Mouse (Mus musculus): Measurements from ENCODE around the gene 1600014C23Rik. TPM values are rescaled to one million over a fixed set of nuclear protein-coding genes. Genes with fewer than 3 reads are reported as not detected.
A peak's percentile ranks its signal among the peaks of the same experiment; 100 is the strongest.

Gene 1600014C23Rik
- polyA plus RNA-seq, 1 experiment from 2014 or later: not detected

DNA sequence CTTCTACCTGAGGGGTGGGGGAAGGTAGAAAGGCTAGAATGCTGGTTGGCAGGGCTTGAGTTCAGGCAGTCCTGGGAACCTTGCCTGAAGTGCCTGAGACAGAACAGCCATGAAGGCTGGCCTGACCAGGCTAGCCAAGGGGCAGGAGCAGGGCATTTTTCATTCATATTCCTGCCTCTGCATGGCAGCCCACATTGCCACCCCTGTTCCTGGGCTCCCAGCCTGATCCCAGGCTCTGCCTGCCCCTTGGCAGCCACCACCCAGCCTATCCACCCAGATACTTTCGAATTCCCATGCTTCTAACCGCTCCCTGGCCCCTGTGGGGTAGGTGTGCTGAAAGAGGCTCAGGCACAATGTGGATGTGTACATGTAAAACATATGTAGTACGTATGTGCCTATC lies 32.3 kb upstream of the 1600014C23Rik start:
- peaks cover 54% of the 10 kb centered on the region for H3K4me1 ChIP-seq
- H3K36me3 ChIP-seq: no peaks in the 10 kb centered on the region
- H3K4me2 ChIP-seq: no peak overlapping the region
- peak overlapping the region; percentile 87 for H3K27ac ChIP-seq
- WGBS: 87% methylated on average over 3 of the region's 3 CpGs
- H3K9me3 ChIP-seq: no peaks in the 10 kb centered on the region
- no peak overlapping the region for H3K9ac ChIP-seq
- H3K27me3 ChIP-seq: no peaks in the 10 kb centered on the region
- H3K4me3 ChIP-seq: no peak overlapping the region
- ATAC-seq (ENCODE audit: borderline replicate concordance, extremely low read depth, low FRiP score, low TSS enrichment): no peak

DNA sequence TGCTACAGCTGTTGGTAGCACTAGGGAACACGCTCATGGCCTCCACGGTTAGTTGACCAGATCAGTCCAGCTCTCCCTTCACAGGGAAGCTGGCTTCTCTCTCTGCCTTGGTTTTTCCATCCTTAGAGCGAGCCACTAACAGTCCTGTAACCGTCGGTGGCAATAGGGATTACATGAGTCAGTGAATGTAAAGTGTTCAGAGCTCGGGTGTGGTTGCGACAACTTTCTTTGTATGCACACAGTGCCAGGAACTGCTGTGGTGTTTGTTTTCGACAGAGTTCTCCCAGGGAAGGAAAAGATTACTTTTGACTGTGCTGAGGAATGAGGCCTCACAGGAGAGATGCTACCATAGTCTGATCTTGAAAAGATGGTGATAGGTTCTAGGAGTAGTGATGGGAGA lies 29.5 kb upstream of the 1600014C23Rik start:
- Histone ChIP-seq H3K4me2 (no peak overlapping the region), H3K4me3 (no peak overlapping the region), H3K27me3 (no peaks in the 10 kb centered on the region), H3K4me1 (peaks cover 42% of the 10 kb centered on the region), H3K9ac (no peak overlapping the region), H3K36me3 (no peaks in the 10 kb centered on the region), H3K9me3 (no peaks in the 10 kb centered on the region), H3K27ac (no peak overlapping the region; the same call in 1 of the 2 replicates)
- ATAC-seq (ENCODE audit: borderline replicate concordance, extremely low read depth, low FRiP score, low TSS enrichment): no peak
- 77% methylated on average over 8 of the region's 8 CpGs for WGBS

DNA sequence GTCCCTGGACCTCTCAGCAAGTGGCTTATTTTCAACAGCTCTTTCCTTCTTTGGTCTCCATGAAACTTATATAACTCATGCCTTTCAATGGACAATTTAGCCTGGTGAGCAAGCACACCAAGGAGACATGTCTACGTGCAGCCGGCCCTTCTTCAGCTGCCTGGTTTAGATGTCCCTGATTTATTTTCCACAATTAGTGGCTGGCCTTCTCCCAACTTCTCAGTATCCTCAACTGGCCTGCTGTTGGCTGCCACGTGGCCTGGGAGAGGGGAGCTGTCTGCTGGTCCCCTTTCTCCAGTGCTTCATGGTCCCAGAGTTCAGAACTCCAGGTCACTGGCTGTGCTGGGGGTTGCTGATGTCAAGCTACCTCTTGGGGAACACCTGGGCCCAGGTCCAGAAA lies 28.3 kb upstream of the 1600014C23Rik start:
- Histone ChIP-seq H3K4me2 (no peak overlapping the region), H3K9ac (no peak overlapping the region), H3K4me3 (no peak overlapping the region), H3K36me3 (no peaks in the 10 kb centered on the region), H3K27me3 (no peaks in the 10 kb centered on the region), H3K4me1 (peaks cover 39% of the 10 kb centered on the region), H3K27ac (no peak overlapping the region), H3K9me3 (no peaks in the 10 kb centered on the region)
- 52% methylated on average over 3 of the region's 3 CpGs for WGBS
- no peak for ATAC-seq (ENCODE audit: borderline replicate concordance, extremely low read depth, low FRiP score, low TSS enrichment)

DNA sequence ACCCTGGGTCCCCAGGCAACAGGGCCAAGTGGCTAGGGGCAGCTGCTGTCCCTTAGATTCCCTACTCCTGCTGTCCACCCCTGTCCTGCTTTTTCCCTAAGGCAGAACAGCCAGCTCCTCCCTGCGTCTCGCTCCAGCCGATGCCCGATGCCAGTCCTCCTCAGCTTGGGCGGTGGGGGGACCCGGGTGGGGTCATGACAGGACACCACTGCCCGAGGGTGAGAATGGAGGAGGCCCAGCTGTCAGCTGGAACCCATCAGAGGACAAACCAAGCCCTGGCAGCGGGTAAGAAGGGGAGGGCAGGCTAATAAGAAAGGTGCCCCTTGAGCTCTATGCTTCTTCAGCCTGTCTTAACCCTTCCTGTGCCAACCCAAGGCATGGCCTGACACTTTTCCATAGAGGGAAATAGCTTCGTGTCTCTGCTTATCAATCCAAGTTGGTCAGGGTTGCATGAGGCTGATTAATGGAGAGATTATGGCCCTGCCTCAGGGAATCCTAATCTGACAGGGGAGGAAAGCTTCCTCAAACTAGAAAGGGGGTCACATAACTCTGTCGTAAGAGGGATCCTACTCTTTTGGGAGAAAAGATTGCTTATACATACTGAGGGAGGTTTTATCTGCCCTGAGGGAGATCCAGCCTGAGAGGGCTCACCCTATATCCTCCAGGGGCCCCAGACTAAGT lies 27.5 kb upstream of the 1600014C23Rik start:
- 38% methylated on average over 10 of the region's 10 CpGs for WGBS

DNA sequence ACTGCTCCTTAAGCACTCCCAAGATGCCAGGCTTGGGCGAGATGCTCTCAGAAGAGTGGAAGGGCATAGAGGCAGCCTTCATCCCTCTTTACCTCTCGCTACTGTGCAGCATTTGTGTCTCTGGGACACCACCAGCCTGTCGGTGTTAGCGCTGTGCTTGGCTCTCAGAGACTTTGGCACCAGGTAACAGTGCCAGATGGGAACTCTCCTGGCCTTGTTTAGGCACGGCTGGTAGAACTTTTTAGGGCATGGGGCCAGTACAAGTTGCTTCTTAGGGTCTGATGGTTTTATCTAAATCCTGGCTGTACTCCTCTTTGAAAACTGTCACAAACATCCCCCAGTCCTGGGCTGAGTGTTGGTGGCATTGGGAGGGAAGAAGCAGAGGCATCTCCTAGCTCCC lies 26.1 kb upstream of the 1600014C23Rik start:
- Histone ChIP-seq H3K36me3 (no peaks in the 10 kb centered on the region), H3K4me3 (no peak overlapping the region), H3K9ac (no peak overlapping the region), H3K4me1 (peaks cover 27% of the 10 kb centered on the region), H3K4me2 (no peak overlapping the region), H3K27me3 (no peaks in the 10 kb centered on the region), H3K27ac (no peak overlapping the region), H3K9me3 (no peaks in the 10 kb centered on the region)
- WGBS: 84% methylated on average over 5 of the region's 5 CpGs
- ATAC-seq (ENCODE audit: borderline replicate concordance, extremely low read depth, low FRiP score, low TSS enrichment): no peak

More for the DNA sequence above, 27.5 kb upstream of the 1600014C23Rik start:
- ATAC-seq (ENCODE audit: borderline replicate concordance, extremely low read depth, low FRiP score, low TSS enrichment): no peak
- Histone ChIP-seq H3K9ac (no peak overlapping the region), H3K4me2 (no peak overlapping the region), H3K4me1 (peaks cover 34% of the 10 kb centered on the region), H3K27me3 (no peaks in the 10 kb centered on the region), H3K36me3 (no peaks in the 10 kb centered on the region), H3K27ac (0 out of 2 replicates have a peak overlapping the region, but pooled peaks have one; percentile 3), H3K4me3 (no peak overlapping the region), H3K9me3 (no peaks in the 10 kb centered on the region)

DNA sequence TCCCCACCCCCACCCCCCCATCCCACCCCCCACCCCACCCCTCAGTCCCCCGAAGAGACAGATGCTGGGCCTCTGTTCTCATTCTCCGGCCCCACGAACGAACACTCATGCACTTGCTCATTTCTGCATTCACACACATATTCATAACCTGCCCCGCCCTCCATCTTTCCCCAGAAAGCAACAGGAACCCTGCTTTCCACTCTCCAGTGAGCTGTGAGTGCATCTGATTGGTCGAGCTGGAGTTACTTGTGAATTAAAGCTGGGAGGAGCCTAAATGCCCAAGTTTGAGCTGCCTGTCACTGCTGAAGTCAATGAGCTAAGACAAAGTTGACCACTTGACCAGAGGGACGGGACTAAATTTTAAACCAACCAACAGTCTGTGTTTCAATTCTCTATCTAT lies 25.2 kb upstream of the 1600014C23Rik start:
- WGBS: 62% methylated on average over 7 of the region's 7 CpGs
- H3K9me3 ChIP-seq: no peaks in the 10 kb centered on the region
- ATAC-seq (ENCODE audit: borderline replicate concordance, extremely low read depth, low FRiP score, low TSS enrichment): no peak

DNA sequence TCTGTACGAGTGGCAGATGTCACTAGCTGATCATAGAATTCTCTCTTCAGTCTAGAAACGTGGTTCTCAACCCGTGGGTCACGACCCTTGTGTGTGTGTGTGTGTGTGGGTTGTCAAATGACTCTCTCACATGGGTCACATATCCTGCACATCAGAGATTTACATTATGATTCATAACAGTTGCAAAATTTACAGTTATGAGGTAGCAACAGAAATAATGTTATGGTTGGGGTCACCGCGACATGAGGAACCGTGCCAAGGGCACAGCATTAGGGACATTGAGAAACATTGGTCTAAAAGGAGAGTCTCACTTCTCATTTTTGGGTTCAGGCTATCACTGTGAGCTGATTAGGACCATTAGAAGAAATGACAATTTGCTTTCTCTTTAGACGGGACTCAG lies 24.3 kb upstream of the 1600014C23Rik start:
- ATAC-seq (ENCODE audit: borderline replicate concordance, extremely low read depth, low FRiP score, low TSS enrichment): no peak
- WGBS: 51% methylated on average over 8 of the region's 8 CpGs
- H3K27ac ChIP-seq: no peak overlapping the region
- H3K4me3 ChIP-seq: no peak overlapping the region
- peaks cover 27% of the 10 kb centered on the region for H3K4me1 ChIP-seq
- H3K9me3 ChIP-seq: no peaks in the 10 kb centered on the region
- H3K36me3 ChIP-seq: no peaks in the 10 kb centered on the region
- no peak overlapping the region for H3K9ac ChIP-seq
- H3K4me2 ChIP-seq: no peak overlapping the region
- no peaks in the 10 kb centered on the region for H3K27me3 ChIP-seq

More for the DNA sequence above, 25.2 kb upstream of the 1600014C23Rik start:
- Histone ChIP-seq H3K36me3 (no peaks in the 10 kb centered on the region), H3K9ac (no peak overlapping the region), H3K27ac (no peak overlapping the region), H3K27me3 (no peaks in the 10 kb centered on the region), H3K4me1 (peaks cover 27% of the 10 kb centered on the region), H3K4me2 (no peak overlapping the region), H3K4me3 (no peak overlapping the region)

DNA sequence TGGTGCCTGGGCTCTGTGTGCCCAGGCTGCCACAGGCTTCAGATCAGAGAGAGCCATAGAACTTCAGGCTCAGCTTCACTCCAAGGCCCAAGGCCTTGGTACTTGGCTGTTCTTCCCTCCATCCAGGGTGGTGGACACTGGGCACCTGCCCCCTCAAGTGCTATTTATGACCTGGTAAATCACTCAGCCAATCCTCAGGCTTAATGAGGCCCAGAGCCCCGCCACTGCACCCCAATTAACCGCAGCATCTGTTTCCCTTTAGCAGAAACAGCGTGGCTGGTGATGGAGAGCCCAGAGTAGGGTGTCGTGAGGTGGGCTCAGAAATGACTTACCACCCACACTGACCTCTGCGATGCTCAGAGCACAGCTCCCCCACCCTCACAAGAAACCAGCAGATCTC lies 23.2 kb upstream of the 1600014C23Rik start:
- Histone ChIP-seq H3K27ac (no peak overlapping the region), H3K9me3 (no peaks in the 10 kb centered on the region), H3K4me1 (peaks cover 26% of the 10 kb centered on the region), H3K4me3 (no peak overlapping the region), H3K4me2 (no peak overlapping the region), H3K36me3 (no peaks in the 10 kb centered on the region), H3K9ac (no peak overlapping the region), H3K27me3 (no peaks in the 10 kb centered on the region)
- no peak for ATAC-seq (ENCODE audit: borderline replicate concordance, extremely low read depth, low FRiP score, low TSS enrichment)
- 71% methylated on average over 5 of the region's 5 CpGs for WGBS

DNA sequence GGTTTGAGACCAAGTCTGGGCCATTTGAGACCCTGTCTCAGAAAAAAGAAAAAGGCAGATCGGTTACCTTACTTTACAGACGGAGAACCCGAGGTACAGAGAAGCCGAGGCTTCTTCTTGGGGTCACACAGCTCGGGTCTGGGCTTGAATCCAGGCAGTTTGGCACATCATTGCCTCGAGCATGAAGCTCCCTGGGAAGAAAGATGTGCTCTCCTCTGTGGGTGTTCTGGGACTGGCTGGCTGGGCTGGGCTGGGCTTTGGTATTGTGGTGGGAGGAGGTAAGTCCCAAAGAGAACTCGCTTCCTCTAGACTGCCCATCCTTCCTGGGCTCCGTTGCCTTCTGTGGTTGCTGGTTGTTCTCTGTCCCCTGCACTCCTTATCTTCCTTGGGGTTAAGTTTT lies 22.7 kb upstream of the 1600014C23Rik start:
- H3K27me3 ChIP-seq: no peaks in the 10 kb centered on the region
- H3K9me3 ChIP-seq: no peaks in the 10 kb centered on the region
- WGBS: 52% methylated on average over 8 of the region's 8 CpGs
- H3K9ac ChIP-seq: no peak overlapping the region
- no peaks in the 10 kb centered on the region for H3K36me3 ChIP-seq
- ATAC-seq (ENCODE audit: borderline replicate concordance, extremely low read depth, low FRiP score, low TSS enrichment): 0 out of 2 replicates have a peak, but pooled peaks have one; percentile 8
- peaks cover 21% of the 10 kb centered on the region for H3K4me1 ChIP-seq
- no peak overlapping the region for H3K4me3 ChIP-seq
- H3K27ac ChIP-seq: no peak overlapping the region
- H3K4me2 ChIP-seq: no peak overlapping the region

DNA sequence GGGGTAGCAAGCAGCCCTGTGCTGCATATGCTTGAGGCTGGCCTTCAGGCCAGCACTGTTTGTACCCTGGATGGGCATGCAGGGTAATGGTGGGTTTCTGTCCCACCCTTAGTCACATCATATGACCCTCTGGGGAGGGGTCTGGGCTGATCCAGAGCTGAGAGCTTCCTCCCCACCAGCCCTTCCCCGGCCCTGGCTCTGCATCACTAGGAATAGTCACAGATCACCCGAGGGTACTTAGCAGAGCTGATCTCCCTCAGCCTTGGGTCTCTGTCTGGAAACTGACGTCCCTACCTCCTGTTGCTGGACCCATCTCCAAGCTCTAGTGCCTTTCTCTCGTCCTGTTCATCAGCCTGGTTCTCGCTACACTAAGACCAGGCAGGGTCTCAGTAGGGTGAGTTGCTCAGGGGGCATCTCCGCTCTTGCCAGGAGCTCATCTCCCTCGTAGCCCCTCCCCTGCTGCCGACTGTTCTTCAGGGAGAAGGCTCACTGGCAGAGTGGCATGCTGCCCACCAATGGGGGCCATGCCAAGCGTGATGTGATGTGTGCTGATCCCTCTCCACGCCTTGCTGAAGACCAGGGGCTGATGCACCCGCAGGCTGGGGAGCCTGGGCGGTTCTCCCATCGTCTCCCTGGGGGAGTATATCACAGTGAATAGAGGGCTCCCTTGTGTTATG lies 20.7 kb upstream of the 1600014C23Rik start:
- Histone ChIP-seq H3K9me3 (no peaks in the 10 kb centered on the region), H3K9ac (no peak overlapping the region), H3K36me3 (no peaks in the 10 kb centered on the region), H3K4me2 (no peak overlapping the region), H3K4me3 (no peak overlapping the region), H3K27me3 (no peaks in the 10 kb centered on the region), H3K27ac (no peak overlapping the region), H3K4me1 (peaks cover 16% of the 10 kb centered on the region)
- WGBS: 77% methylated on average over 13 of the region's 13 CpGs
- ATAC-seq (ENCODE audit: borderline replicate concordance, extremely low read depth, low FRiP score, low TSS enrichment): no peak

DNA sequence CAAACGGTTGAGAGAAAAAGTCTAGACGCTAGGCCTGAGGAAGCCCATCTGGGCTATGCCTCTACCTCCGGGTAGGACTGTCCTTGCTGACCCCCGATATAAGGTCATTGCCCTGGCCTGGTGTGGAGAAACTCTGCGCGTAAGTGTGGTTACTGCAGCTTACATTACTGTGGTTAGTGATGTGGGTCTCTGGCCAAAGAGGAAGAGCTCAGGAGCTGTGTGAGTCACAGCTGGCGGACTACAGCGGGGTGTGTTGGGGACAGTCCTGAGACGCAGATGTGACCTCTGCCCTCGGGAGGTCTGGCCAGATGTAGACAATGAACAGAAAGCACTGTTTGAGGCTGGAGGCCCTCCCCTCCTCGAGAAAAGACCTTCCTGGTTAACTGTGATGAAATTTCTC lies 19.0 kb upstream of the 1600014C23Rik start:
- H3K9ac ChIP-seq: no peak overlapping the region
- no peaks in the 10 kb centered on the region for H3K9me3 ChIP-seq
- H3K27ac ChIP-seq: no peak overlapping the region
- peaks cover 17% of the 10 kb centered on the region for H3K4me1 ChIP-seq
- H3K4me2 ChIP-seq: no peak overlapping the region
- H3K27me3 ChIP-seq: no peaks in the 10 kb centered on the region
- WGBS: 36% methylated on average over 11 of the region's 11 CpGs
- no peak overlapping the region for H3K4me3 ChIP-seq
- no peak for ATAC-seq (ENCODE audit: borderline replicate concordance, extremely low read depth, low FRiP score, low TSS enrichment)
- H3K36me3 ChIP-seq: no peaks in the 10 kb centered on the region

DNA sequence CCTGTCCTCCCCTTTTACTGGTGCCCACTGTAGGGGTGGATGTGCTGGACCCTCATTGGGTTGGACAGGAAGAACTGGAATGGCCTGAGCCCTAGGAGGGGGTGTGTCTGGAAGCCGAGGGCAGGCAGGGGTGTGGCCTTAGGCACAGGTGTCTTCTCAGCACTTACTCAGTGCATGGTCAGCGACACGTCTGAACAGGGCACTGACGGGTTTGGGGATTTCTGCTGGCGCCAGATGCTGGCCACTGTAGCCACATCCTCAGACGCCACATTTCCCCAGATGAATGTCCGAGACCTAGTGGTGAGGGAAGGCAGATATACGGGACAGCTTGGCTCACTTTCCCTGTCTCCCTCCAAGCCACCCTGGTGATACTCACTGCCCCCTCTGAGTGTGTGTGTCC lies 18.4 kb upstream of the 1600014C23Rik start:
- Histone ChIP-seq H3K9ac (no peak overlapping the region), H3K4me3 (no peak overlapping the region), H3K4me2 (no peak overlapping the region), H3K9me3 (no peaks in the 10 kb centered on the region), H3K27me3 (no peaks in the 10 kb centered on the region), H3K4me1 (peaks cover 11% of the 10 kb centered on the region), H3K27ac (no peak overlapping the region), H3K36me3 (no peaks in the 10 kb centered on the region)
- ATAC-seq (ENCODE audit: borderline replicate concordance, extremely low read depth, low FRiP score, low TSS enrichment): no peak
- 78% methylated on average over 8 of the region's 8 CpGs for WGBS
